Comparison of ENCODE assay signal across 11 mouse cellular contexts in the genomic region with DNA sequence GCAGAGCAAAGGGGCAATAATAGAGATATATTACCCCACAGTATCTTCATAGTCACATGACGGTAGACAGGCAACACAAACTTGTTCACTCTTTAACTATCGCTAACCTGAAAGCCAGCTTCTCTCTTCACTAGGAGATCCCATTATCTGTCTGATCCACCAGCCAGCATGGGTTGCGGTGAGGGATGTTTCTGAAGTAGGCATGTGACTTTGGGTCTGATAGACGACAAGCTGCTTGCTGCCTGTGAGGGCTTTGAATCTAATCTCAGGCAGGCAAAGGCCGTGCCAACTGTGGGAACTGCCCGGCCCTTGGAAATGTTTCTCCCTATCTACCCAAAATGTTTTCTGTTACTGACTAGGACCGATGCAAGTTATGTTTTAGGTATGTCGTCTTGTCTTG. TPM values are rescaled to one million over a fixed set of nuclear protein-coding genes. Genes with fewer than 3 reads are reported as not detected.
DNase-seq lines count a peak whose midpoint lies in the region; ATAC-seq lines count a peak whose summit lies in the region.
"Had no signal": no experiment of that assay in that cellular context is flagged by ENCODE, and none has a peak within 500 bp of the region (broad histone marks: within the 10 kb centered on the region; RNA-seq: fewer than 3 reads in every experiment).

No protein-coding gene starts in this region.

- no peak overlapping the region for H3K4me3 ChIP-seq in midbrain, embryonic 15.5 days
- H3K4me3 ChIP-seq in midbrain, embryonic 10.5 days = no peak overlapping the region
- H3K4me3 ChIP-seq in heart, embryonic 14.5 days (ENCODE audit: control insufficient read depth in 1 of 2, insufficient read depth in 1 of 2, low read depth in 1 of 2, low read length in 2 of 2) = no peak overlapping the region; a peak in 2 of 4 replicates
- peak overlapping the region; percentile 61 for H3K4me3 ChIP-seq in liver, embryonic 16.5 days (ENCODE audit: low read depth, low read length)

- H3K4me1 ChIP-seq in midbrain, embryonic 15.5 days = peaks cover 7% of the 10 kb centered on the region; the same call in 1 of the 2 replicates
- peaks cover 13% of the 10 kb centered on the region for H3K4me1 ChIP-seq in midbrain, embryonic 10.5 days
- H3K4me1 ChIP-seq in heart, embryonic 14.5 days (ENCODE audit: control insufficient read depth in 2 of 2, insufficient read depth in 2 of 2, low read length in 2 of 2) = peaks cover 6 to 18% of the 10 kb centered on the region in 2 experiments
- H3K4me1 ChIP-seq in liver, embryonic 16.5 days (ENCODE audit: control insufficient read depth, low read depth, low read length) = peaks cover 11% of the 10 kb centered on the region

- H3K9me3 ChIP-seq in midbrain, embryonic 15.5 days = no peaks in the 10 kb centered on the region
- no peaks in the 10 kb centered on the region for H3K9me3 ChIP-seq in midbrain, embryonic 10.5 days (replicated peaks)
- no peaks in the 10 kb centered on the region for H3K9me3 ChIP-seq in heart, embryonic 14.5 days (ENCODE audit: control insufficient read depth, low read length)
- no peaks in the 10 kb centered on the region for H3K9me3 ChIP-seq in liver, embryonic 16.5 days (replicated peaks; ENCODE audit: control insufficient read depth, low read length)
- H3K9me3 ChIP-seq: forebrain, embryonic 13.5 days; G1E had no signal

- DNase-seq in cerebellum, adult 9-11 months = peak; percentile 9
- DNase-seq in cerebellum, adult 11 months = no peak
- no peak for DNase-seq in midbrain, embryonic 10.5 days (ENCODE audit: low spot score)
- no peak for DNase-seq in adrenal gland, adult 2 months
- DNase-seq: adrenal gland, postnatal 14 days had no signal

- 88% methylated on average over 8 of the region's 8 CpGs for WGBS in midbrain, embryonic 15.5 days
- WGBS in midbrain, embryonic 10.5 days = 89% methylated on average over 8 of the region's 8 CpGs
- 30% methylated on average over 8 of the region's 8 CpGs for WGBS in heart, embryonic 14.5 days
- WGBS in liver, embryonic 16.5 days (ENCODE audit: insufficient replicate concordance) = 27% methylated on average over 8 of the region's 8 CpGs

- no peak overlapping the region for H3K9ac ChIP-seq in midbrain, embryonic 15.5 days
- no peak overlapping the region for H3K9ac ChIP-seq in heart, embryonic 14.5 days (ENCODE audit: low read length)
- peak overlapping the region; percentile 43; the same call in 1 of the 2 replicates for H3K9ac ChIP-seq in liver, embryonic 16.5 days (ENCODE audit: low read depth, low read length)
- H3K9ac ChIP-seq: forebrain, embryonic 13.5 days had no signal

- H3K36me3 ChIP-seq in midbrain, embryonic 15.5 days (replicated peaks) = no peaks in the 10 kb centered on the region
- H3K36me3 ChIP-seq in midbrain, embryonic 10.5 days = peaks cover 4% of the 10 kb centered on the region; the same call in 1 of the 2 replicates
- H3K36me3 ChIP-seq in heart, embryonic 14.5 days (ENCODE audit: control insufficient read depth, insufficient read depth, low read length) = peaks cover 34% of the 10 kb centered on the region
- peaks cover 9% of the 10 kb centered on the region; the same call in 1 of the 2 replicates for H3K36me3 ChIP-seq in liver, embryonic 16.5 days (ENCODE audit: control insufficient read depth, insufficient read depth)
- H3K36me3 ChIP-seq: G1E had no signal

- H3K27ac ChIP-seq in midbrain, embryonic 15.5 days = no peak overlapping the region
- H3K27ac ChIP-seq in midbrain, embryonic 10.5 days (replicated peaks) = no peak overlapping the region
- peak overlapping the region; percentile 30 to 61; a peak in 2 of 4 replicates for H3K27ac ChIP-seq in heart, embryonic 14.5 days (replicated peaks in 1 of 2; ENCODE audit: control insufficient read depth in 1 of 2, insufficient read depth in 1 of 2, low read depth in 2 of 2, low read length in 2 of 2)
- peak overlapping the region; percentile 88 for H3K27ac ChIP-seq in liver, embryonic 16.5 days (ENCODE audit: low read length)
- H3K27ac ChIP-seq: forebrain, embryonic 13.5 days had no signal

- 0 out of 2 replicates have a peak, but pooled peaks cover 4% of the 10 kb centered on the region for H3K27me3 ChIP-seq in midbrain, embryonic 15.5 days (replicated peaks)
- H3K27me3 ChIP-seq in midbrain, embryonic 10.5 days (ENCODE audit: low read depth, poor library complexity, severe bottlenecking) = 0 out of 2 replicates have a peak, but pooled peaks cover 13% of the 10 kb centered on the region
- H3K27me3 ChIP-seq in heart, embryonic 14.5 days (ENCODE audit: control insufficient read depth, insufficient read depth, low read length) = no peaks in the 10 kb centered on the region
- H3K27me3 ChIP-seq in liver, embryonic 16.5 days (ENCODE audit: control insufficient read depth, insufficient read depth, low read depth, low read length) = no peaks in the 10 kb centered on the region
- H3K27me3 ChIP-seq: forebrain, embryonic 13.5 days had no signal

- H3K4me2 ChIP-seq in midbrain, embryonic 15.5 days = peak overlapping the region; percentile 84; the same call in 1 of the 2 replicates
- H3K4me2 ChIP-seq in heart, embryonic 14.5 days (ENCODE audit: low read length) = peak overlapping the region; percentile 89
- peak overlapping the region; percentile 59 for H3K4me2 ChIP-seq in liver, embryonic 16.5 days (ENCODE audit: low read depth, low read length)

- ATAC-seq in midbrain, embryonic 15.5 days (replicated peaks) = no peak
- ATAC-seq in heart, embryonic 14.5 days (ENCODE audit: insufficient number of reproducible peaks, insufficient read depth, low FRiP score, low read depth) = no peak
- ATAC-seq in liver, embryonic 16.5 days (ENCODE audit: low read depth) = peak; percentile 82
- no peak for ATAC-seq in cerebellum, adult (ENCODE audit: insufficient number of reproducible peaks, low FRiP score, low TSS enrichment)

RNA-seq across cellular contexts. Expression of a gene that starts 3.0 kb away (rescaled TPM):
- polyA plus RNA-seq in midbrain, embryonic 15.5 days (2015; fragmentation: Nextera tagmentation; extraction: Ambion mirVana) = 39.7 and 39.9 TPM in 2 replicates
- polyA plus RNA-seq in midbrain, embryonic 10.5 days (2016; fragmentation: Nextera tagmentation; extraction: Ambion mirVana) = 20.7 and 23.8 TPM in 2 replicates
- 87.8 and 103 TPM in 2 replicates for polyA plus RNA-seq in heart, embryonic 14.5 days (2014; fragmentation: Nextera tagmentation; extraction: Ambion mirVana)
- 47.7 and 53.7 TPM in 2 replicates for polyA plus RNA-seq in liver, embryonic 16.5 days (2015; fragmentation: Nextera tagmentation; extraction: Ambion mirVana)
- total RNA-seq in adrenal gland, adult 2 months (2021) = 10 to 100 TPM; 19.6 to 22.3 TPM
- 8.9 and 11.7 TPM in 2 replicates for polyA plus RNA-seq in adrenal gland, adult 2 months (2012; rRNA removed)
- polyA plus RNA-seq: G1E had no signal

RNA-seq across cellular contexts. Expression of a gene that starts 28.2 kb away (rescaled TPM):
- 7.5 and 8.2 TPM in 2 replicates for polyA plus RNA-seq in midbrain, embryonic 15.5 days (2015; fragmentation: Nextera tagmentation; extraction: Ambion mirVana)
- 10.3 and 10.8 TPM in 2 replicates for polyA plus RNA-seq in midbrain, embryonic 10.5 days (2016; fragmentation: Nextera tagmentation; extraction: Ambion mirVana)
- 78.8 and 80.1 TPM in 2 replicates for polyA plus RNA-seq in heart, embryonic 14.5 days (2014; fragmentation: Nextera tagmentation; extraction: Ambion mirVana)
- polyA plus RNA-seq in liver, embryonic 16.5 days (2015; fragmentation: Nextera tagmentation; extraction: Ambion mirVana) = 3.4 and 3.5 TPM in 2 replicates
- 10 to 100 TPM; 26.8 to 27.2 TPM for total RNA-seq in adrenal gland, adult 2 months (2021)
- polyA plus RNA-seq in adrenal gland, adult 2 months (2012; rRNA removed) = 6.4 and 8.0 TPM in 2 replicates
- polyA plus RNA-seq: G1E had no signal

RNA-seq across cellular contexts. Expression of a gene that starts 50.3 kb away (rescaled TPM):
- 1.5 and 2.0 TPM in 2 replicates for polyA plus RNA-seq in midbrain, embryonic 15.5 days (2015; fragmentation: Nextera tagmentation; extraction: Ambion mirVana)
- polyA plus RNA-seq in midbrain, embryonic 10.5 days (2016; fragmentation: Nextera tagmentation; extraction: Ambion mirVana) = 4.0 and 4.5 TPM in 2 replicates
- polyA plus RNA-seq in heart, embryonic 14.5 days (2014; fragmentation: Nextera tagmentation; extraction: Ambion mirVana) = 4.1 TPM in 2 replicates
- polyA plus RNA-seq in liver, embryonic 16.5 days (2015; fragmentation: Nextera tagmentation; extraction: Ambion mirVana) = 1.7 and 1.8 TPM in 2 replicates
- 1 to 10 TPM; 3.2 to 4.8 TPM for total RNA-seq in adrenal gland, adult 2 months (2021)
- polyA plus RNA-seq in adrenal gland, adult 2 months (2012; rRNA removed) = 1.4 and 1.6 TPM in 2 replicates

RNA-seq across cellular contexts. Expression of a gene that starts 50.6 kb away (rescaled TPM):
- polyA plus RNA-seq in midbrain, embryonic 15.5 days (2015; fragmentation: Nextera tagmentation; extraction: Ambion mirVana) = 27.8 TPM in 2 replicates
- polyA plus RNA-seq in midbrain, embryonic 10.5 days (2016; fragmentation: Nextera tagmentation; extraction: Ambion mirVana) = 18.9 and 19.3 TPM in 2 replicates
- polyA plus RNA-seq in heart, embryonic 14.5 days (2014; fragmentation: Nextera tagmentation; extraction: Ambion mirVana) = 26.2 and 28.2 TPM in 2 replicates
- 9.5 and 9.8 TPM in 2 replicates for polyA plus RNA-seq in liver, embryonic 16.5 days (2015; fragmentation: Nextera tagmentation; extraction: Ambion mirVana)
- total RNA-seq in adrenal gland, adult 2 months (2021) = 10 to 100 TPM; 32.2 to 44.4 TPM
- polyA plus RNA-seq in adrenal gland, adult 2 months (2012; rRNA removed) = 7.3 and 9.2 TPM in 2 replicates

Comparison
In these comparisons a context has a peak if more than half of its experiments do, and no peak if none do; other contexts are left out.
1. H3K27ac ChIP-seq: peak in heart, embryonic 14.5 days (2 of 2) and liver, embryonic 16.5 days (single experiment); none in midbrain, embryonic 15.5 days (single experiment) and midbrain, embryonic 10.5 days (single experiment).
2. Peak in every context shown above with its lines, with median percentiles within 50 percentile points of each other: H3K4me2 ChIP-seq.